Mouse (Mus musculus) Muller cell, postnatal 12 days (primary cell): ENCODE data around the gene Gjb1.
"Not testable (repeated sequence)": the region's sequence is repeated elsewhere in the genome, so short reads cannot be mapped to it uniquely, and the experiment has no call there.

ENCODE experiments used
- DNase-seq: peaks from one replicate; pipeline ENCODE4 v3.0.0-alpha.2; 2015; ENCODE audit errors: inconsistent ontology term

Gjb1 gene

GRCm38 (mm10) chrX:101376190-101376968 lies at the start of gene Gjb1:
Gjb1 (plus strand) TSS chrX:101376378.
- no peak for DNase-seq

GRCm38 (mm10) chrX:101329372-101330028 lies 46.7 kb upstream of the Gjb1 start:
- peak; percentile 46 for DNase-seq

- DNase-seq = no peak
These were observed 44.2 kb upstream of the Gjb1 start for GRCm38 (mm10) chrX:101332031-101332374.

- peak; percentile 95 for DNase-seq
These were observed 43.6 kb upstream of the Gjb1 start for GRCm38 (mm10) chrX:101332375-101333211.

GRCm38 (mm10) chrX:101334606-101335005 lies 41.6 kb upstream of the Gjb1 start:
- no peak for DNase-seq

- no peak for DNase-seq
These were observed 37.5 kb upstream of the Gjb1 start for GRCm38 (mm10) chrX:101338666-101339065.

GRCm38 (mm10) chrX:101342837-101343236 lies 33.3 kb upstream of the Gjb1 start:
- not testable (repeated sequence) for DNase-seq

GRCm38 (mm10) chrX:101345456-101345855 lies 30.7 kb upstream of the Gjb1 start:
- DNase-seq = no peak

GRCm38 (mm10) chrX:101346475-101346874 lies 29.7 kb upstream of the Gjb1 start:
- no peak for DNase-seq

GRCm38 (mm10) chrX:101351188-101351587 lies 25.0 kb upstream of the Gjb1 start:
- peak; percentile 9 for DNase-seq

GRCm38 (mm10) chrX:101358902-101359301 lies 17.3 kb upstream of the Gjb1 start:
- DNase-seq = not testable (repeated sequence)

GRCm38 (mm10) chrX:101369001-101369400 lies 7.2 kb upstream of the Gjb1 start:
- DNase-seq = no peak

GRCm38 (mm10) chrX:101370573-101370972 lies 5.6 kb upstream of the Gjb1 start:
- no peak for DNase-seq

GRCm38 (mm10) chrX:101372946-101373345 lies 3.2 kb upstream of the Gjb1 start:
- no peak for DNase-seq

GRCm38 (mm10) chrX:101377076-101377475 lies 898 bp downstream of the Gjb1 start:
- DNase-seq = no peak

- DNase-seq = no peak
These were observed 3.6 kb downstream of the Gjb1 start for GRCm38 (mm10) chrX:101379744-101380143.

GRCm38 (mm10) chrX:101383455-101383854 lies 7.3 kb downstream of the Gjb1 start:
- no peak for DNase-seq

- no peak for DNase-seq
These were observed 8.4 kb downstream of the Gjb1 start for GRCm38 (mm10) chrX:101384439-101385137.

- DNase-seq = no peak
These were observed 10.0 kb downstream of the Gjb1 start for GRCm38 (mm10) chrX:101386222-101386621.

- DNase-seq = no peak
These were observed 12.8 kb downstream of the Gjb1 start for GRCm38 (mm10) chrX:101388866-101389537.

GRCm38 (mm10) chrX:101394341-101394740 lies 18.2 kb downstream of the Gjb1 start:
- DNase-seq = no peak
